Mouse (Mus musculus) G1E (cell line): ENCODE data around the gene Cpt2.

Experiments
- CTCF ChIP-seq: IDR thresholded peaks from 2 replicates; pipeline ENCODE4 v1.5.1; 2012; ENCODE audit warnings: low read depth, low read length, inconsistent platforms, mixed read lengths
- GATA1 ChIP-seq: IDR thresholded peaks from 2 replicates; pipeline ENCODE4 v1.6.1; 2012; ENCODE audit warnings: borderline replicate concordance, low read length, inconsistent platforms, mixed read lengths
- TAL1 ChIP-seq: conservative IDR thresholded peaks from 2 replicates; pipeline ENCODE4 v1.6.1; 2012; ENCODE audit warnings: low read depth, low read length, inconsistent platforms, mixed read lengths

- TF ChIP-seq CTCF (no peak), TAL1 (no peak), GATA1 (no peak)
Observed at GRCm38 (mm10) chr4:107910020-107910419, 13.4 kb downstream of the Cpt2 start.
